Mouse (Mus musculus): ENCODE results near the gene Sh3kbp1.

DNA sequence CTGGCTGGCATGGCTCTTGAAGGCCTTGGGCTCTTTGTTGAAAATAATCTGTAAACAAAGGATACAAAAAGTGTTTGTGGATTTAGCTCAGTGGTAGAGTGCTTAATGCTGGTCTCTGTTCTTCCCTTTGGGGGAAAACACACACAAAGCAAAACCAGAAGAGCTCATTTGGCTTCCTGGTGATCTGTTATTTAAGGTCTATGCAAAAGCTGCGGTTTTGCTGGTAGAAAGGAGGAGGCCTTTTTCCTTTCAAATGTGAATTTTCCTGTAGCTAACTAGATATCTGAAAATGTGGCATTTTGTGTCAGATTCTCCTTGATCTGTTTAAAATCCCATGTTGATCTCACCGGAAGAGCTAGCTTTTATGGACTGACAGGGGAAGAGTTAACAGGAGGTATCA lies 141.9 kb downstream of the Sh3kbp1 start:
- TF ChIP-seq POLR2A (IDR thresholded peaks at IDR 0.05; ENCODE audit: control insufficient read depth in 1 of 2, insufficient read depth in 1 of 2, low read depth in 1 of 2, low read length in 2 of 2, poor library complexity in 1 of 2) (no peak), MAZ (IDR thresholded peaks at IDR 0.05; ENCODE audit: low read depth, low read length) (no peak), EP300 (IDR thresholded peaks at IDR 0.05; ENCODE audit: low read depth in 1 of 2, low read length in 2 of 2) (no peak), MAFK (IDR thresholded peaks at IDR 0.05; ENCODE audit: borderline replicate concordance, low read depth, low read length) (no peak), E2F4 (IDR thresholded peaks at IDR 0.05; ENCODE audit: borderline replicate concordance, low read depth, low read length) (no peak), GATA1 (IDR thresholded peaks at IDR 0.05; ENCODE audit: low read depth, low read length) (no peak), UBTF (IDR thresholded peaks at IDR 0.05; ENCODE audit: borderline replicate concordance, insufficient read depth, low read depth, low read length) (no peak), CTCF (IDR thresholded peaks at IDR 0.05 in 2 of 3, conservative IDR thresholded peaks at IDR 0.05 in 1 of 3; ENCODE audit: control insufficient read depth in 1 of 3, insufficient read depth in 1 of 3, low read depth in 2 of 3, low read length in 3 of 3, poor library complexity in 1 of 3, severe bottlenecking in 1 of 3) (no peak), USF2 (IDR thresholded peaks at IDR 0.05; ENCODE audit: borderline replicate concordance in 1 of 2, insufficient read depth in 1 of 2, low read depth in 1 of 2, low read length in 2 of 2) (no peak), TBP (IDR thresholded peaks at IDR 0.05; ENCODE audit: low read depth, low read length) (no peak), RCOR1 (IDR thresholded peaks at IDR 0.05; ENCODE audit: low read depth, low read length) (no peak), SMC3 (IDR thresholded peaks at IDR 0.05; ENCODE audit: low read depth, low read length) (no peak), TAL1 (IDR thresholded peaks at IDR 0.05; ENCODE audit: low read length) (no peak), RAD21 (IDR thresholded peaks at IDR 0.05; ENCODE audit: low read depth, low read length) (no peak)
